Mouse (Mus musculus) small intestine, adult 10 weeks (tissue): ENCODE results near the gene Olfr1322. TPM values are rescaled to one million over a fixed set of nuclear protein-coding genes. Genes with fewer than 3 reads are reported as not detected.

ENCODE experiments used
- polyA plus RNA-seq: library from polyadenylated mRNA; stranded (reverse); fragments of 350-450 nt; fragmentation: Illumina TruSeq; extraction: RNeasy Lipid Tissue Mini Kit (QIAGEN cat#74804); gene quantifications from one replicate; pipeline ENCODE4 v1.2.3, GENCODE M21; 2014; ENCODE audit warnings: low replicate concordance

Olfr1322 gene
- not detected for polyA plus RNA-seq

DNA sequence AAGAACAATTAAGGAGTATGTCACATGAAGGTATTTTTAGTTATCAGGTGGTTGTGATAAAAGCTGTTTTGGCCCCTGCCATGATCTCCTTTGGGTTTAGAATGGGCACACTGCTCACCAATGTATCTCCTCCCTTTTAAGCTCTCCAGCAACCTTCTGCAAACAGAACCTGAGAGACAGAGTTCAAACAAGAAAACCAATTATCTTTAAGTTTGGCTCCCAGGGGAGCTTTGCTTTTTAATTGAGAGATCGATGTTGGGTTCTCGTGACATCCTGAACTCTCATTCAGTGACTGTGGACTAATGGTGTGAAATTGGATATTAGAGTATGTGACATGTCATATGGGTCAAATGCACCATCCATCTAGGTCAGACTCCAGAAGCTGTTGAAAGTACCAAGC is at the start of gene Olfr1322:
Gene Olfr1322, minus strand, starts transcription at position 101 of the 400 bp plus-strand sequence.

Other genes with a start within 250 kb of the Olfr1322 start
- gene Olfr1320, start 219.2 kb downstream of the Olfr1322 start, polyA plus RNA-seq, result not detected
- gene Olfr1321, start 156.4 kb downstream of the Olfr1322 start, polyA plus RNA-seq, result not detected
- gene Igsf1, start 93.7 kb downstream of the Olfr1322 start, polyA plus RNA-seq, result not detected
- gene Olfr1323, start 127.9 kb upstream of the Olfr1322 start, polyA plus RNA-seq, result not detected